Mouse (Mus musculus): ENCODE measurements around the gene 2510039O18Rik.

- TF ChIP-seq GATA1 (IDR thresholded peaks at IDR 0.05; ENCODE audit: borderline replicate concordance, low read length) (no peak), CTCF (IDR thresholded peaks at IDR 0.05; ENCODE audit: low read depth, low read length) (no peak), TAL1 (conservative IDR thresholded peaks at IDR 0.05; ENCODE audit: low read depth, low read length) (no peak), POLR2AphosphoS5 (IDR thresholded peaks at IDR 0.05; ENCODE audit: insufficient replicate concordance, low read depth, low read length) (no peak), GATA2 (IDR thresholded peaks at IDR 0.05; ENCODE audit: borderline replicate concordance, low read depth, low read length) (no peak)
Observed at GRCm38 (mm10) chr4:147965712-147966111, 25.0 kb downstream of the 2510039O18Rik start.

All from G1E (cell line).